In genomic region chr7:141901825-141902224, GRCm38 (mm10) we compare ENCODE assay signal across 8 mouse cellular contexts. TPM values are rescaled to one million over a fixed set of nuclear protein-coding genes. Genes with fewer than 3 reads are reported as not detected.
DNase-seq lines count a peak whose midpoint lies in the region; ATAC-seq and TF ChIP-seq lines count a peak whose summit lies in the region.

No protein-coding gene starts in this region.

- DNase-seq in cerebellum, adult 9-10 months = peak; percentile 43
- DNase-seq in cerebellum, postnatal 36 days = no peak
- no peak for DNase-seq in spleen, adult 2 months (ENCODE audit: low read depth in 1 of 2, low spot score in 2 of 2)
- no peak for DNase-seq in spleen, postnatal 4 days (ENCODE audit: low spot score in 2 of 2)
- no peak for DNase-seq in midbrain, embryonic 11.5 days (ENCODE audit: low spot score, missing footprints)
- no peak for DNase-seq in spleen, postnatal 14 days (ENCODE audit: low spot score in 2 of 2)
- no peak for DNase-seq in adrenal gland, postnatal 10 days

- under 1% methylated on average over 16 of the region's 16 CpGs for WGBS in spleen, adult 2 months
- WGBS in hindbrain, embryonic 15.5 days = under 1% methylated on average over 16 of the region's 16 CpGs
- under 1% methylated on average over 16 of the region's 16 CpGs for WGBS in midbrain, embryonic 11.5 days

- ATAC-seq in hindbrain, embryonic 15.5 days (ENCODE audit: low FRiP score, low read depth) = peak; percentile 47
- ATAC-seq in midbrain, embryonic 11.5 days (ENCODE audit: low FRiP score) = no peak; the same call in 1 of the 2 replicates

- H3K9me3 ChIP-seq in hindbrain, embryonic 15.5 days = no peaks in the 10 kb centered on the region
- no peaks in the 10 kb centered on the region for H3K9me3 ChIP-seq in midbrain, embryonic 11.5 days (ENCODE audit: control insufficient read depth, low read length)

- no peak for TF ChIP-seq POLR2A in spleen, adult 2 months (IDR thresholded peaks at IDR 0.05; ENCODE audit: low read depth, low read length)

- peak overlapping the region; percentile 82 for H3K4me3 ChIP-seq in spleen, adult 2 months (ENCODE audit: extremely low read depth, insufficient read depth, insufficient read length)
- peak overlapping the region; percentile 79 for H3K4me3 ChIP-seq in hindbrain, embryonic 15.5 days
- H3K4me3 ChIP-seq in midbrain, embryonic 11.5 days (ENCODE audit: low read depth, low read length) = peak overlapping the region; percentile 83

- peaks cover 10% of the 10 kb centered on the region; the same call in 1 of the 2 replicates for H3K4me1 ChIP-seq in spleen, adult 2 months (ENCODE audit: control insufficient read depth, insufficient read depth, insufficient read length)
- peaks cover 41% of the 10 kb centered on the region for H3K4me1 ChIP-seq in hindbrain, embryonic 15.5 days (replicated peaks)
- H3K4me1 ChIP-seq in midbrain, embryonic 11.5 days (ENCODE audit: control insufficient read depth, insufficient read depth, low read length) = peaks cover 14% of the 10 kb centered on the region

- peak overlapping the region; percentile 80 for H3K4me2 ChIP-seq in hindbrain, embryonic 15.5 days
- H3K4me2 ChIP-seq in midbrain, embryonic 11.5 days = peak overlapping the region; percentile 88

- H3K27me3 ChIP-seq in spleen, adult 2 months (ENCODE audit: control insufficient read depth, insufficient read depth, low read length) = no peaks in the 10 kb centered on the region
- H3K27me3 ChIP-seq in hindbrain, embryonic 15.5 days = peaks cover 6% of the 10 kb centered on the region; the same call in 1 of the 2 replicates
- no peaks in the 10 kb centered on the region; the same call in 1 of the 2 replicates for H3K27me3 ChIP-seq in midbrain, embryonic 11.5 days (ENCODE audit: control insufficient read depth, insufficient read depth, low read length)

- peak overlapping the region; percentile 80 for H3K9ac ChIP-seq in hindbrain, embryonic 15.5 days
- H3K9ac ChIP-seq in midbrain, embryonic 11.5 days (ENCODE audit: low read length) = peak overlapping the region; percentile 94

- H3K36me3 ChIP-seq in spleen, adult 2 months (ENCODE audit: control insufficient read depth, insufficient read depth, low read length) = no peaks in the 10 kb centered on the region
- H3K36me3 ChIP-seq in hindbrain, embryonic 15.5 days = no peaks in the 10 kb centered on the region
- H3K36me3 ChIP-seq in midbrain, embryonic 11.5 days (ENCODE audit: control insufficient read depth, insufficient read depth, low read length) = no peaks in the 10 kb centered on the region

- no peak for TF ChIP-seq CTCF in spleen, adult 2 months (IDR thresholded peaks at IDR 0.05; ENCODE audit: extremely low read depth, insufficient read depth, insufficient read length, insufficient replicate concordance)

- peak overlapping the region; percentile 50 for H3K27ac ChIP-seq in spleen, adult 2 months (ENCODE audit: insufficient read depth, low read length)
- H3K27ac ChIP-seq in hindbrain, embryonic 15.5 days (replicated peaks) = peak overlapping the region; percentile 79
- peak overlapping the region; percentile 42; the same call in 1 of the 2 replicates for H3K27ac ChIP-seq in midbrain, embryonic 11.5 days (ENCODE audit: low read depth, low read length)

RNA-seq across cellular contexts. Expression of gene Tollip, which starts 16.5 kb away (rescaled TPM):
- 40.8 and 49.4 TPM in 2 replicates for polyA plus RNA-seq in spleen, adult 2 months (2012; rRNA removed)
- 75.7 and 80.3 TPM in 2 replicates for polyA plus RNA-seq in hindbrain, embryonic 15.5 days (2015; fragmentation: Nextera tagmentation; extraction: Ambion mirVana)
- polyA plus RNA-seq in midbrain, embryonic 11.5 days (2014; fragmentation: Nextera tagmentation; extraction: Ambion mirVana) = 55.5 and 56.4 TPM in 2 replicates
- total RNA-seq in adrenal gland, postnatal 10 days (2021) = 10 to 100 TPM; 43.0 to 49.4 TPM

RNA-seq across cellular contexts. Expression of gene Brsk2, which starts 47.7 kb away (rescaled TPM):
- 0.67 and 1.6 TPM in 2 replicates for polyA plus RNA-seq in spleen, adult 2 months (2012; rRNA removed)
- 20.6 and 23.1 TPM in 2 replicates for polyA plus RNA-seq in hindbrain, embryonic 15.5 days (2015; fragmentation: Nextera tagmentation; extraction: Ambion mirVana)
- 9.9 and 11.4 TPM in 2 replicates for polyA plus RNA-seq in midbrain, embryonic 11.5 days (2014; fragmentation: Nextera tagmentation; extraction: Ambion mirVana)
- total RNA-seq in adrenal gland, postnatal 10 days (2021) = 1 to 10 TPM; 2.8 to 4.7 TPM
